Mouse (Mus musculus): ENCODE results near the gene Gm10282.

DNA sequence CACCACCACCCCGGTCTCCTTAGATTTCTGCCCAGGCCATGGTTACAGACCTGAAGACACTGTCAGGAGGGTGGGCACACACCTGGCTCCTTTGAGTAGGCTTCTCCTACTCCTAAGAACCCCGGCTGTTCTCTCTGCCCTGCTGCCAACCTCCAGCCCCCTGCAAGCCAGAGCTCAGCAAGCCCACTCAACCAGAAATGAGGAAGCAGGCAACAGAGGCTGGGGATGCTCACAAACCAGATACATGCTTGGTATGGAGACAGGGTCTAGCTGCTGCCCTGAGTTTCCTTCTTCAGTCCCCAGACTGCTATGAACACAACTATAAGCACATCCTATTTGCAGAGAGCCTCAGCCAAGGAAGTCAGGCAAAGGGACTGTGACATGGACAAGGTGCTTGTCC, 43.1 kb upstream of the Gm10282 start:
- TF ChIP-seq EP300 (optimal IDR thresholded peaks at IDR 0.05) = no peak
- no peak for TF ChIP-seq CTCF (IDR thresholded peaks at IDR 0.05; ENCODE audit: low read depth)

All from stomach, postnatal 0 days (tissue).